Mouse (Mus musculus) midbrain, embryonic 14.5 days (tissue): ENCODE measurements around the gene Pacs1. TPM values are rescaled to one million over a fixed set of nuclear protein-coding genes. Genes with fewer than 3 reads are reported as not detected.

Experiments
- ATAC-seq: fragments of 200-750 bp; cut with Nextera tagmentation; 2 replicates; pipeline ENCODE4 v1.8.0; 2017; ENCODE audit warnings: moderate number of reproducible peaks, moderate library complexity; ENCODE audit not compliant: low FRiP score, low TSS enrichment
- DNase-seq: peaks from one replicate; pipeline ENCODE4 v3.0.0-alpha.2; 2015
- H3K27ac ChIP-seq: fragments of 300-500 bp; sonication (generic); replicated peaks from 2 replicates; pipeline ENCODE4 v1.5.1; 2014; ENCODE audit warnings: mild to moderate bottlenecking, low read depth, low read length, moderate library complexity
- H3K27me3 ChIP-seq: fragments of 300-500 bp; sonication (generic); 2 replicates; pipeline ENCODE4 v1.6.1; 2014; ENCODE audit warnings: low read length, control low read depth, mixed read lengths; ENCODE audit not compliant: control insufficient read depth, insufficient read depth
- H3K36me3 ChIP-seq: fragments of 300-500 bp; sonication (generic); 2 replicates; pipeline ENCODE4 v1.6.1; 2014; ENCODE audit warnings: low read length, control low read depth; ENCODE audit not compliant: control insufficient read depth, insufficient read depth
- H3K4me1 ChIP-seq: fragments of 300-500 bp; sonication (generic); 2 replicates; pipeline ENCODE4 v1.6.1; 2014; ENCODE audit warnings: mild to moderate bottlenecking, antibody characterized with exemption, low read length, control low read depth; ENCODE audit not compliant: control insufficient read depth, insufficient read depth
- H3K4me2 ChIP-seq: fragments of 300-500 bp; sonication (generic); 2 replicates; pipeline ENCODE4 v1.6.1; 2014; ENCODE audit warnings: mild to moderate bottlenecking, low read length, moderate library complexity
- H3K4me3 ChIP-seq: fragments of 300-500 bp; sonication (generic); replicated peaks from 2 replicates; pipeline ENCODE4 v1.5.1; 2014; ENCODE audit warnings: low read depth, low read length
- H3K9ac ChIP-seq: fragments of 300-500 bp; sonication (generic); replicated peaks from 2 replicates; pipeline ENCODE4 v1.6.1; 2014; ENCODE audit warnings: mild to moderate bottlenecking, low read length, moderate library complexity
- H3K9me3 ChIP-seq: fragments of 300-500 bp; sonication (generic); 2 replicates; pipeline ENCODE4 v1.6.1; 2016; ENCODE audit warnings: low read length, control low read depth, mixed read lengths; ENCODE audit not compliant: control insufficient read depth
- WGBS: fragments of 180-500 bp; shearing (Covaris S2); extraction: QIAGEN DNeasy Blood & Tissue Kit; methylation state at CpG from one replicate; pipeline ENCODE4 v1.1.7; 2014; 5-methylcytosine and 5-hydroxymethylcytosine counted together
- polyA plus RNA-seq: library from polyadenylated mRNA; unstranded; fragments of >200 nt; fragmentation: Nextera tagmentation; extraction: Ambion mirVana; gene quantifications from 2 replicates; pipeline ENCODE4 v1.2.1, GENCODE M21; 2014

Pacs1 gene
- polyA plus RNA-seq: 42.4 and 48.4 TPM in 2 replicates

- Histone ChIP-seq H3K4me1 (peaks cover 28% of the 10 kb centered on the region), H3K9me3 (no peaks in the 10 kb centered on the region), H3K4me2 (peak within 1 kb of the TSS; percentile 91), H3K9ac (peak within 1 kb of the TSS; percentile 93), H3K27ac (peak within 1 kb of the TSS; percentile 92), H3K27me3 (no peaks in the 10 kb centered on the region), H3K4me3 (peak within 1 kb of the TSS; percentile 96), H3K36me3 (peaks cover 38% of the 10 kb centered on the region)
- DNase-seq: peak; percentile 96
- 1% methylated on average over 79 of the region's 97 CpGs for WGBS
- ATAC-seq: peak; percentile 87
Observed at GRCm38 (mm10) chr19:5272801-5273733, at the start of gene Pacs1. Gene Pacs1 (minus strand): TSS chr19:5273119.

GRCm38 (mm10) chr19:5313189-5313588 lies 40.3 kb upstream of the Pacs1 start:
- Histone ChIP-seq H3K27ac (no peak overlapping the region), H3K9me3 (no peaks in the 10 kb centered on the region), H3K4me3 (no peak overlapping the region), H3K4me1 (no peaks in the 10 kb centered on the region), H3K9ac (no peak overlapping the region), H3K4me2 (no peak overlapping the region), H3K27me3 (no peaks in the 10 kb centered on the region), H3K36me3 (no peaks in the 10 kb centered on the region)
- DNase-seq (no peak), ATAC-seq (no peak)
- 88% methylated on average over 8 of the region's 8 CpGs for WGBS

DNA sequence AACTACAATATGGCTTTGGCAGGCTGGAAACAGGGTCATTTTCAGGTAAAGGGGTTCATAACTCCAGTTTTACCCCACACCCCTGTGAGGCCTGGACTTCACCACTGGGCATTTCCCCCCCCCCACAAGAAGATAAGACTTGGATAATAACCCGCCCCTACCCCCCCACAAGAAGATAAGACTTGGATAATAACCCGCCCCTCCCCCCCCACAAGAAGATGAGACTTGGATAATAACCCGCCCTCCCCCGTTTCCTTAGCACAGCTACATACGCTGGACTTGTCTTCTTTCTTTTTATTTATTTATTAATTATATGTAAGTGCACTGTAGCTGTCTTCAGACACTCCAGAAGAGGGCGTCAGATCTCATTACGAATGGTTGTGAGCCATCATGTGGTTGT lies 36.1 kb upstream of the Pacs1 start:
- Histone ChIP-seq H3K4me3 (no peak overlapping the region), H3K4me1 (no peaks in the 10 kb centered on the region), H3K9me3 (no peaks in the 10 kb centered on the region), H3K9ac (no peak overlapping the region), H3K27ac (no peak overlapping the region), H3K27me3 (no peaks in the 10 kb centered on the region), H3K4me2 (no peak overlapping the region), H3K36me3 (peaks cover 39% of the 10 kb centered on the region)
- 87% methylated on average over 7 of the region's 7 CpGs for WGBS
- ATAC-seq (no peak), DNase-seq (peak; percentile 63)

- no peaks in the 10 kb centered on the region for H3K27me3 ChIP-seq
- ATAC-seq: no peak
- no peak overlapping the region for H3K4me2 ChIP-seq
- H3K9ac ChIP-seq: no peak overlapping the region
- peaks cover 57% of the 10 kb centered on the region for H3K36me3 ChIP-seq
- no peaks in the 10 kb centered on the region for H3K4me1 ChIP-seq
- H3K9me3 ChIP-seq: no peaks in the 10 kb centered on the region
- DNase-seq: peak; percentile 41
- 44% methylated on average over 98 of the region's 98 CpGs for WGBS
- H3K27ac ChIP-seq: no peak overlapping the region
- H3K4me3 ChIP-seq: no peak overlapping the region
Observed at GRCm38 (mm10) chr19:5306968-5307734, 34.2 kb upstream of the Pacs1 start.

GRCm38 (mm10) chr19:5306279-5306678 lies 33.4 kb upstream of the Pacs1 start:
- H3K4me1 ChIP-seq: no peaks in the 10 kb centered on the region
- H3K27ac ChIP-seq: no peak overlapping the region
- H3K36me3 ChIP-seq: peaks cover 57% of the 10 kb centered on the region
- H3K9ac ChIP-seq: no peak overlapping the region
- ATAC-seq (no peak), DNase-seq (peak; percentile 12)
- no peaks in the 10 kb centered on the region for H3K9me3 ChIP-seq
- H3K4me2 ChIP-seq: no peak overlapping the region
- H3K4me3 ChIP-seq: no peak overlapping the region
- H3K27me3 ChIP-seq: no peaks in the 10 kb centered on the region
- WGBS: 81% methylated on average over 6 of the region's 6 CpGs

DNA sequence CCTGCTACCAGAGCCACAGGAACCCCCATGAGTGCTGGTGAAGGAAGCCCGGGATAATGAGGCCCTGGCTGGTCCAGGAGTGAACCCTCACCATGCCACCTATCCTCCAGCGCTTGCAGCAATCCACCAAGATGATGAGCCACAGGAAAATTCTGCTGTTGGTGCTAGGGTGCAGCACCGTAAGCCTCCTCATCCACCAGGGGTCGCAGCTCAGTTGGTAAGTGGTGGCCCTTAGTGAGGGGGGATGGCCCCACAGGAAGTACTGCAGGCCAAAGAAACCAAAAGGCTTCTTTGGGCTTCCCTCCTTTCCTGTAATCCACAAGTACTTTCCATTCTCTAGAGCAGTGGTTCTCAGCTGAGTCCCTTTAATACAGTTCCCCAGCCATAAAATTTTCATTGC lies 29.5 kb upstream of the Pacs1 start:
- DNase-seq: peak; percentile 68
- Histone ChIP-seq H3K27ac (no peak overlapping the region), H3K4me3 (no peak overlapping the region), H3K36me3 (peaks cover 50% of the 10 kb centered on the region), H3K27me3 (no peaks in the 10 kb centered on the region), H3K4me1 (peaks cover 13% of the 10 kb centered on the region), H3K4me2 (no peak overlapping the region), H3K9me3 (no peaks in the 10 kb centered on the region), H3K9ac (no peak overlapping the region)
- WGBS: 29% methylated on average over 4 of the region's 4 CpGs
- ATAC-seq: no peak

DNA sequence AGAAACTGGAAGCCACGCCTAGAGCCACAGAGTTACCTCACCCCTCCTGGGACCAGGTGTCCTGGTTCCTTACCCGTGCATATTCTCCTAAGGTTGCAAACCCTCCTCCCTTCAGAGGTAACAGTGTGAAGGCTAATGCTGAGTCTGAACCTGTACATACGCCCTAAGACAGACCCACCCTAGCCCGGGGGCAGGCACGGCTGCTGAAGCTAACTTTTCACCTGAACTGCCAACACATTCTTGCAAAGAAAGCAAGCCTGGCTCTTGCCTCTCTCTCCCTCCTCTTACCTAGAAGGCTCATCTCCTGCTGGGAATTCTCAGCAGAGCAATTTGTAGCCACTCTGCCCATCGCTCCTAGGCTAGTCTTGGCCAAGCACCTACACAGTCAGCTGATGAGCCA lies 27.7 kb upstream of the Pacs1 start:
- Histone ChIP-seq H3K9me3 (no peaks in the 10 kb centered on the region), H3K36me3 (peaks cover 32% of the 10 kb centered on the region), H3K27ac (no peak overlapping the region), H3K4me3 (no peak overlapping the region), H3K27me3 (no peaks in the 10 kb centered on the region), H3K9ac (no peak overlapping the region), H3K4me1 (peaks cover 20% of the 10 kb centered on the region), H3K4me2 (no peak overlapping the region)
- ATAC-seq (no peak), DNase-seq (no peak)
- WGBS: 86% methylated on average over 6 of the region's 6 CpGs

GRCm38 (mm10) chr19:5297903-5298800 lies 25.2 kb upstream of the Pacs1 start, which contains the start of gene Gal3st3:
Gene Gal3st3 (plus strand): TSS chr19:5298331.
- peak; percentile 82 for DNase-seq
- peak within 1 kb of the TSS; percentile 63 for H3K4me3 ChIP-seq
- ATAC-seq: peak; percentile 73
- no peaks in the 10 kb centered on the region for H3K27me3 ChIP-seq
- peak within 1 kb of the TSS; percentile 86 for H3K27ac ChIP-seq
- H3K36me3 ChIP-seq: peaks cover 13% of the 10 kb centered on the region
- H3K9me3 ChIP-seq: no peaks in the 10 kb centered on the region
- peak within 1 kb of the TSS; percentile 76 for H3K4me2 ChIP-seq
- 2% methylated on average over 32 of the region's 32 CpGs for WGBS
- H3K9ac ChIP-seq: peak within 1 kb of the TSS; percentile 82
- peaks cover 30% of the 10 kb centered on the region for H3K4me1 ChIP-seq
